Mouse (Mus musculus): ENCODE measurements around the gene Foxk1. TPM values are rescaled to one million over a fixed set of nuclear protein-coding genes. Genes with fewer than 3 reads are reported as not detected.

Gene Foxk1
- polyA plus RNA-seq, 1 experiment from 2014 or later: 6.5 TPM

DNA sequence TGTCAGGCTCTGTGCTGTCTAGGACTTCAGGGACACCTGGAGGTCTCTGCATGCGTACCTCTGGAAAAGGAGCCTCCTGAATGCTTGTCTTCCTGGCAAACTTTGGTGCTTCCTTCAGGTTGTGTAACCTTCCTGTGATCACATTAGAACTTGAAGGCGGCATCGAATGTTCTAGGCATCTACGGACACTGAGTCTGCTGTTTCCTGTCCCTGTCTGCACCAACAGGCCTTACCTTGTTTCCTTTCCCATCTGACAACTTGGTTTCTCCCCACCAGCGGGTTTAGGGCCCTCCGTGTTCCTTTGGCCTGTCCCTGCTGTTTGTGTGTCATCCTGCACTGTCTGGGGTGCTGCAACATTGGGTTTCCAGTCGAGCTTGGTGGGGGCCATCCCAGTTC is 40.7 kb downstream of the Foxk1 start:
- Histone ChIP-seq H3K4me1 (ENCODE audit: control insufficient read depth, insufficient read depth, low read length) (peaks cover 49% of the 10 kb centered on the region), H3K27me3 (ENCODE audit: control insufficient read depth, insufficient read depth, low read length) (no peaks in the 10 kb centered on the region), H3K9ac (ENCODE audit: low read depth, low read length) (no peak overlapping the region), H3K4me2 (replicated peaks; ENCODE audit: low read depth, low read length) (no peak overlapping the region), H3K36me3 (ENCODE audit: control insufficient read depth, insufficient read depth, low read length) (peaks cover 2% of the 10 kb centered on the region; the same call in 1 of the 2 replicates), H3K9me3 (ENCODE audit: control insufficient read depth, low read length) (no peaks in the 10 kb centered on the region), H3K27ac (ENCODE audit: low read depth, low read length) (peak overlapping the region; percentile 2; the same call in 1 of the 2 replicates), H3K4me3 (ENCODE audit: low read length) (no peak overlapping the region)
- 84% methylated on average over 7 of the region's 7 CpGs for WGBS
- ATAC-seq (ENCODE audit: low FRiP score, low TSS enrichment): no peak

DNA sequence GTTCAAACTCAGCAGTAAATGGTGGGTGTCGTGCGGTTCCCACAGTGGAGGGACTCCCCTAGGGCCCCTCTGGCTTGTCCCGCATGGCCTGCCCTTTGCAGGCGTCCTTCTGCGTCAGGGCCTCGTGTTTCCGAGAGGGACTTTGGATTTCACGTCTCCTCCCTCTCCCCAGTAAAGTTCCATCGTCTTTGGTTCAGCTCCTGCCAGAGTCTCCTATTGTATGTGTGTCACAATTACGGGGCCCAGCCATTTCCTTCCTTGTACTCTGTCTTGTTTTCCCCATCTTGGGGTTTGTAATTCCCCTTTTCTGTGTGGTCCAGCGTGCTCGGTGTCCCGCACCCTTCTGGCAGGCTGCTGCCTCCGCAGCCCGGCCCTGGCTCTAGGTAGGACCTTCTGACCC is 42.2 kb downstream of the Foxk1 start:
- no peak for ATAC-seq (ENCODE audit: low FRiP score, low TSS enrichment)
- Histone ChIP-seq H3K36me3 (ENCODE audit: control insufficient read depth, insufficient read depth, low read length) (no peaks in the 10 kb centered on the region; the same call in 1 of the 2 replicates), H3K4me1 (ENCODE audit: control insufficient read depth, insufficient read depth, low read length) (peaks cover 53% of the 10 kb centered on the region), H3K4me2 (replicated peaks; ENCODE audit: low read depth, low read length) (no peak overlapping the region), H3K9me3 (ENCODE audit: control insufficient read depth, low read length) (no peaks in the 10 kb centered on the region), H3K4me3 (ENCODE audit: low read length) (no peak overlapping the region), H3K27me3 (ENCODE audit: control insufficient read depth, insufficient read depth, low read length) (no peaks in the 10 kb centered on the region), H3K27ac (ENCODE audit: low read depth, low read length) (no peak overlapping the region), H3K9ac (ENCODE audit: low read depth, low read length) (no peak overlapping the region)
- WGBS: 71% methylated on average over 15 of the region's 15 CpGs

DNA sequence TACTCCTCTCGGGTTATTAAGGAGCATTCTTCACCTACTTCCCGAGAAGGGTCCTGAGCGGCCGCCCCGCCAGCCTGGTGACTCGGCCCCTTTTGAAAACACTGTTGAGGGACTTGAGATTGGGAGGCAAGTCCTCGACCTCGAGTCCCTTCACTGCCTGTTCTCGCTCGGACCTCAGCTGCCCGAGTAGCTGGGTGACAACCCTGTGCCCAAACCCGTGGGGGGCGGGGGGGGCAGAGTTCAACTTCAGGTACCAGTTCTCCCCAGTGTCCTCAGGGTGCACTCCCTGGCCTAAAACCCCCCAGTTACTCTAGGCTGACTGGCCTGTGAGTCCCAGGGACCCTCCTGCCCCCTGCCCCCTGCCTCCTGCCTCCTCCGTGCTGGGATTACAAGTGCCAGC is 42.7 kb downstream of the Foxk1 start:
- Histone ChIP-seq H3K9me3 (ENCODE audit: control insufficient read depth, low read length) (no peaks in the 10 kb centered on the region), H3K9ac (ENCODE audit: low read depth, low read length) (peak overlapping the region; percentile 5; the same call in 1 of the 2 replicates), H3K4me1 (ENCODE audit: control insufficient read depth, insufficient read depth, low read length) (peaks cover 49% of the 10 kb centered on the region), H3K4me3 (ENCODE audit: low read length) (no peak overlapping the region), H3K27me3 (ENCODE audit: control insufficient read depth, insufficient read depth, low read length) (no peaks in the 10 kb centered on the region), H3K4me2 (replicated peaks; ENCODE audit: low read depth, low read length) (no peak overlapping the region), H3K36me3 (ENCODE audit: control insufficient read depth, insufficient read depth, low read length) (peaks cover 5% of the 10 kb centered on the region; the same call in 1 of the 2 replicates), H3K27ac (ENCODE audit: low read depth, low read length) (no peak overlapping the region)
- ATAC-seq (ENCODE audit: low FRiP score, low TSS enrichment): no peak
- WGBS: 58% methylated on average over 14 of the region's 14 CpGs

DNA sequence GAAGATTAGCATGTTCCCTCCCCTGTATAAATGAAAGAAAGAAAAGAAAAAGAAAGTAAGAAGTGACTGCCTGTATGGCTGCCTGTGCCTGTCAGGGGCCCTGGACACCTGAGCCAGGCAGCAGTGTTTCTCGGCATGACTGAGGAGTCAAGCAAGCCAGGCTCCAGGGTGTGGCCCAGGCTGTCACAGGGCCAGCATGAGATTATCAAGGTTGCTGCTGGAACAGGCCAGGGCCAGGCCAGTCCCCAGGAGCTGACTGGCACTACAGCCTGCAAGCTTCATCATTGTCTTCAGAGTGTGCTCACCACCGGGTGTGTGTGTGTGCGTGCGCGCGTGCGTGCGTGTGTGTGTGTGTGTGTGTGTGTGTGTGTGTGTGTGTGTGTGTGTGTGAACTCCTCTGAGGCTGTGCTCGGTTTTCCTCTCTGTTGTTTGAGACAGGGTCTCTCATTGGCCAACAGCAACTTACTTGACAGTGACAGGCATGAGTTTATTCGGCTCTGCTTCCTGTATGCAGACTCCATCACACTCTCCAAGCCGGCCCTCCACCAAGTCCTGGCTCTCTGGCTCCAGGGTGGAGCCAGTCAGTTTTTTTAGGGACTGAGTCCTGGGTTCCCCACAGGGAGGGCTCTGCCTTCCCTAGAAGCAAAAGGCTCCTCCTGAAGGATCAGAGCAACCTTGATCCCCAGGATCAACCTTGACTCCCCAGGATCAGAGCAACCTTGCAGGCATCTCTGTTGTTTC is 43.7 kb downstream of the Foxk1 start:
- Histone ChIP-seq H3K27ac (ENCODE audit: low read depth, low read length) (no peak overlapping the region), H3K36me3 (ENCODE audit: control insufficient read depth, insufficient read depth, low read length) (peaks cover 7% of the 10 kb centered on the region; the same call in 1 of the 2 replicates), H3K9me3 (ENCODE audit: control insufficient read depth, low read length) (no peaks in the 10 kb centered on the region), H3K27me3 (ENCODE audit: control insufficient read depth, insufficient read depth, low read length) (no peaks in the 10 kb centered on the region), H3K4me1 (ENCODE audit: control insufficient read depth, insufficient read depth, low read length) (peaks cover 40% of the 10 kb centered on the region), H3K4me3 (ENCODE audit: low read length) (no peak overlapping the region), H3K4me2 (replicated peaks; ENCODE audit: low read depth, low read length) (no peak overlapping the region), H3K9ac (ENCODE audit: low read depth, low read length) (no peak overlapping the region)
- 60% methylated on average over 7 of the region's 11 CpGs for WGBS
- ATAC-seq (ENCODE audit: low FRiP score, low TSS enrichment): no peak

DNA sequence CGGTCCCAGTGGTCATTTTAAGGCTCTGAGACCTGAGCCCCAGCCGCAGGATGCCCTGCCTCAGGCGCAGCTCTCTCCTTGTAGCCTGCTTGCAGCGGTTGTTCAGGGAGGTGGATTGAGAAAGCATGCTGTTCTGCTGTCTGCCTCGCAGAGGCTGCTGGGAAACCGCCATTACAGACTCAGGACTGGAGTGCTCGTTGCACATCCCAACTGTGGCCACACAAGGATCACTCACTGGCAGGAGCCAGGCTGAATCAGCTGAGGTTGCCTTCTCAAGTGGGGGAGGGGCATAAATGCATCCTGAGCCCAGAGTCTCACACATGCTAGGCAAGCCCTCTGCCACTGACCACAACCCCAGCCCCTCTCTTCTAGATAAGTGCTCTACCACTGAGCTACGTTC is 44.4 kb downstream of the Foxk1 start:
- Histone ChIP-seq H3K27me3 (ENCODE audit: control insufficient read depth, insufficient read depth, low read length) (no peaks in the 10 kb centered on the region), H3K4me3 (ENCODE audit: low read length) (no peak overlapping the region), H3K27ac (ENCODE audit: low read depth, low read length) (no peak overlapping the region), H3K9me3 (ENCODE audit: control insufficient read depth, low read length) (no peaks in the 10 kb centered on the region), H3K4me2 (replicated peaks; ENCODE audit: low read depth, low read length) (no peak overlapping the region), H3K9ac (ENCODE audit: low read depth, low read length) (0 out of 2 replicates have a peak overlapping the region, but pooled peaks have one; percentile 28), H3K36me3 (ENCODE audit: control insufficient read depth, insufficient read depth, low read length) (peaks cover 15% of the 10 kb centered on the region; the same call in 1 of the 2 replicates), H3K4me1 (ENCODE audit: control insufficient read depth, insufficient read depth, low read length) (peaks cover 35% of the 10 kb centered on the region)
- no peak for ATAC-seq (ENCODE audit: low FRiP score, low TSS enrichment)
- 64% methylated on average over 8 of the region's 8 CpGs for WGBS

DNA sequence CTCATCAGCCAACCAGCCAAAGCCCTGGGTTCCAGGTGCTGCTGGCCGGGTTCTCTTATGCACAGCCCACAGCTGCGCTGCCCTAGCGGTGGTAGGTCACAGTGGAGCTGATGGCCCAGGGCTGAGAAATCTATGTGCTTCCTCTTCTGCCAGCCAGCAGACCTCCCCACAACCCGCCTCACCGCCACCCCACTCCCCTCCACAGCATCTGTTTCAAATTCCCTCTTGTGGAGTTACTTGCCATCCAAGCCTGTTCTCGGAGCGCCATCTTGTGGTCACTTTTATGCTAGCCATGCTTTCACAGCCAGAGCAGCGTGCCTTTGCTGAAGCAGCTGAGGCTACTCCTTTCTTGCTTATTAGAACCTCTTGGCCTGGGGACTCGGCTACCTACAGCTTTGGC is 46.8 kb downstream of the Foxk1 start:
- peaks cover 28% of the 10 kb centered on the region; the same call in 1 of the 2 replicates for H3K36me3 ChIP-seq (ENCODE audit: control insufficient read depth, insufficient read depth, low read length)
- WGBS: 4% methylated on average over 9 of the region's 9 CpGs
- no peaks in the 10 kb centered on the region for H3K9me3 ChIP-seq (ENCODE audit: control insufficient read depth, low read length)
- no peak overlapping the region for H3K9ac ChIP-seq (ENCODE audit: low read depth, low read length)
- H3K4me2 ChIP-seq (replicated peaks; ENCODE audit: low read depth, low read length): no peak overlapping the region
- ATAC-seq (ENCODE audit: low FRiP score, low TSS enrichment): peak; percentile 66
- no peak overlapping the region for H3K4me3 ChIP-seq (ENCODE audit: low read length)
- peaks cover 17% of the 10 kb centered on the region for H3K4me1 ChIP-seq (ENCODE audit: control insufficient read depth, insufficient read depth, low read length)
- H3K27ac ChIP-seq (ENCODE audit: low read depth, low read length): no peak overlapping the region
- H3K27me3 ChIP-seq (ENCODE audit: control insufficient read depth, insufficient read depth, low read length): no peaks in the 10 kb centered on the region

DNA sequence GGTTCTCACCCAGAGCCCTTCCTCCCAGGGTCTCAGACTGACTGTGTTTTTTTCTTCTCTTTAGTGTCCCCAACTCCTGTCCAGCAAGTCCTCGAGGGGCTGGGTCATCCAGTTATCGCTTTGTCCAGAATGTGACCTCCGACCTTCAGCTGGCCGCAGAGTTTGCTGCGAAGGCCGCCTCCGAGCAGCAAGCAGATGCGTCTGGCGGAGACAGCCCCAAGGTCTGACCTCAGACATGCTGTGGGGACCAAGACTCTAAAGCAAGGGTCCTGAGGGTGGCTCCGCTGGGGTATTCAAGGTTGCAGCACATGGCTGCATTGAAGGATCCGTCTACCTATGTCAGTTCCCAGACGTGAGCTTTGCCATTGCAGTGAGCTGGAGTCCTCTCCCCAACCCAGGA is 47.3 kb downstream of the Foxk1 start:
- H3K9ac ChIP-seq (ENCODE audit: low read depth, low read length): no peak overlapping the region
- no peak overlapping the region for H3K4me3 ChIP-seq (ENCODE audit: low read length)
- ATAC-seq (ENCODE audit: low FRiP score, low TSS enrichment): no peak
- H3K9me3 ChIP-seq (ENCODE audit: control insufficient read depth, low read length): no peaks in the 10 kb centered on the region
- 83% methylated on average over 12 of the region's 12 CpGs for WGBS
- no peak overlapping the region for H3K27ac ChIP-seq (ENCODE audit: low read depth, low read length)
- peaks cover 33% of the 10 kb centered on the region for H3K36me3 ChIP-seq (ENCODE audit: control insufficient read depth, insufficient read depth, low read length)
- H3K4me1 ChIP-seq (ENCODE audit: control insufficient read depth, insufficient read depth, low read length): peaks cover 13% of the 10 kb centered on the region
- H3K4me2 ChIP-seq (replicated peaks; ENCODE audit: low read depth, low read length): no peak overlapping the region
- no peaks in the 10 kb centered on the region for H3K27me3 ChIP-seq (ENCODE audit: control insufficient read depth, insufficient read depth, low read length)

DNA sequence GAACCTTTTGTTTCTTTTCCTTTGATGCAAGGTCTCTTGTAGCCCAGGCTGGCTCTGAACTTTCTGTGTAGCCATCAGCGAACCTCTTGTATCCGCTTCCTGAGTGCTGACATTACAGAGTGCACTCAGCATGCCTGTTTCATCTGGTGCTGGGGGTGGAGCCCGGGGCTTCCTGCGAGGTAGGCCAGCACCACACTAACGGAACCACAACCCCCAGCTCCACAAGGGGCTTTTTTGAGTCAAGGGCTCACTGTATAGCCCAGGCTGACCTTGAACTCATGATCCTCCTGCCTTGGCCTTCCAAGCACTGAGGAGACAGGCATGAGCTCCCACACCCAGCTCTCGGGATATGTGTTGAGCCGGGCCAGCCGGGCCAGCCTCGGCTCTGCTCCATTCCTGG is 49.5 kb downstream of the Foxk1 start:
- Histone ChIP-seq H3K27ac (ENCODE audit: low read depth, low read length) (no peak overlapping the region), H3K4me2 (replicated peaks; ENCODE audit: low read depth, low read length) (no peak overlapping the region), H3K9me3 (ENCODE audit: control insufficient read depth, low read length) (no peaks in the 10 kb centered on the region), H3K4me1 (ENCODE audit: control insufficient read depth, insufficient read depth, low read length) (peaks cover 4% of the 10 kb centered on the region), H3K4me3 (ENCODE audit: low read length) (no peak overlapping the region), H3K27me3 (ENCODE audit: control insufficient read depth, insufficient read depth, low read length) (no peaks in the 10 kb centered on the region), H3K9ac (ENCODE audit: low read depth, low read length) (no peak overlapping the region), H3K36me3 (ENCODE audit: control insufficient read depth, insufficient read depth, low read length) (peaks cover 52% of the 10 kb centered on the region)
- WGBS: 95% methylated on average over 9 of the region's 9 CpGs
- no peak for ATAC-seq (ENCODE audit: low FRiP score, low TSS enrichment)

DNA sequence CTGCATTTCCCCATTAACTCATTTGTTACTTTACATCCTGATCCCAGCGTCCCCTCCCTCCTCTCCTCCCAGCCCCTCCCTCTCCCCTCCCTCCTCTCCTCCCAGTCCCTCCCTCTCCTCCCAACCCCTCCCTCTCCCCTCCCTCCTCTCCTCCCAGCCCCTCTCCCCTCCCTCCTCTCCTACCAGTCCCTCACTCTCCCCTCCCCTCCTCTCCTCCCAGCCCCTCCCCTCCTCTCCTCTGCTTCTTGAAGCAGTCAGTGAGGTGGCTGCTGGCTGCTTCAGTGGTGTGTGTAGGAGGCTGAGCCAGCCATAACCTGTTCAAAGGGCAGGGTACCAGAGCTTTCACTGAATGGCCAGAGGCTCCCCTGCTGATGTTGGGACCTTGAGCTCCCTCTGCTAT is 50.5 kb downstream of the Foxk1 start:
- no peak overlapping the region for H3K27ac ChIP-seq (ENCODE audit: low read depth, low read length)
- H3K27me3 ChIP-seq (ENCODE audit: control insufficient read depth, insufficient read depth, low read length): no peaks in the 10 kb centered on the region
- ATAC-seq (ENCODE audit: low FRiP score, low TSS enrichment): peak; percentile 34; the same call in 1 of the 2 replicates
- H3K9ac ChIP-seq (ENCODE audit: low read depth, low read length): no peak overlapping the region
- 0 out of 2 replicates have a peak, but pooled peaks cover 3% of the 10 kb centered on the region for H3K4me1 ChIP-seq (ENCODE audit: control insufficient read depth, insufficient read depth, low read length)
- no peaks in the 10 kb centered on the region for H3K9me3 ChIP-seq (ENCODE audit: control insufficient read depth, low read length)
- peaks cover 61% of the 10 kb centered on the region for H3K36me3 ChIP-seq (ENCODE audit: control insufficient read depth, insufficient read depth, low read length)
- no peak overlapping the region for H3K4me3 ChIP-seq (ENCODE audit: low read length)
- 8% methylated on average over 1 of the region's 1 CpGs for WGBS
- no peak overlapping the region for H3K4me2 ChIP-seq (replicated peaks; ENCODE audit: low read depth, low read length)

Data from kidney, embryonic 14.5 days (tissue).